Mouse (Mus musculus) bone marrow, adult 2 months (tissue): ENCODE measurements around the gene Polg. TPM values are rescaled to one million over a fixed set of nuclear protein-coding genes. Genes with fewer than 3 reads are reported as not detected.

Source experiments
- H3K27ac ChIP-seq: fragments of 200-500 bp; 2 replicates; pipeline ENCODE4 v1.5.1; 2012; ENCODE audit warnings: low read depth, mild to moderate bottlenecking, control low read depth, inconsistent platforms, low read length; ENCODE audit not compliant: control insufficient read depth, poor library complexity, insufficient read depth
- H3K4me1 ChIP-seq: fragments of 200-500 bp; 2 replicates; pipeline ENCODE4 v1.6.1; 2011; ENCODE audit warnings: low read length; ENCODE audit not compliant: control insufficient read depth, insufficient read depth
- H3K4me3 ChIP-seq: fragments of 200-500 bp; replicated peaks from 2 replicates; pipeline ENCODE3; 2011; ENCODE audit warnings: mild to moderate bottlenecking, low read depth, low read length, control low read depth; ENCODE audit not compliant: control insufficient read depth
- CTCF ChIP-seq: fragments of 200-500 bp; IDR thresholded peaks from 2 replicates; pipeline ENCODE4 v1.5.1; 2011; ENCODE audit warnings: low read length, control low read depth; ENCODE audit not compliant: control insufficient read depth, insufficient read depth
- POLR2A ChIP-seq: fragments of 200-500 bp; IDR thresholded peaks from 2 replicates; pipeline ENCODE4 v1.6.1; 2011; ENCODE audit warnings: low read depth, mild to moderate bottlenecking, control low read depth, low read length, borderline replicate concordance; ENCODE audit not compliant: control insufficient read depth
- WGBS: fragments of 180-500 bp; shearing (Covaris S2); methylation state at CpG from one replicate; pipeline ENCODE4 v1.1.7; 2018; 5-methylcytosine and 5-hydroxymethylcytosine counted together
- polyA plus RNA-seq: library from polyadenylated mRNA; stranded (reverse); fragments of >200 nt; gene quantifications from 2 replicates; pipeline ENCODE4 v1.2.4, GENCODE M21; 2011; ENCODE audit warnings: low replicate concordance; ENCODE audit not compliant: missing spikeins, insufficient read depth, insufficient read length

Gene Polg
- polyA plus RNA-seq, 1 experiment = 180 TPM

- no peak for TF ChIP-seq POLR2A
- TF ChIP-seq CTCF = no peak
- no peak overlapping the region for H3K4me3 ChIP-seq
- 85% methylated on average over 10 of the region's 10 CpGs for WGBS
- no peak overlapping the region for H3K27ac ChIP-seq
- H3K4me1 ChIP-seq = no peaks in the 10 kb centered on the region
Measured at GRCm38 (mm10) chr7:79425804-79426203, 40.4 kb downstream of the Polg start.

- TF ChIP-seq POLR2A (no peak), CTCF (no peak)
- WGBS = 52% methylated on average over 10 of the region's 10 CpGs
- Histone ChIP-seq H3K4me1 (no peaks in the 10 kb centered on the region), H3K27ac (no peak overlapping the region), H3K4me3 (no peak overlapping the region)
Measured at GRCm38 (mm10) chr7:79422876-79423275, 43.3 kb downstream of the Polg start.

GRCm38 (mm10) chr7:79419950-79420349, 46.2 kb downstream of the Polg start:
- no peak for TF ChIP-seq POLR2A
- no peak for TF ChIP-seq CTCF
- WGBS = 77% methylated on average over 7 of the region's 7 CpGs
- no peak overlapping the region for H3K27ac ChIP-seq
- no peaks in the 10 kb centered on the region for H3K4me1 ChIP-seq
- H3K4me3 ChIP-seq = no peak overlapping the region

- TF ChIP-seq POLR2A (no peak), CTCF (no peak)
- no peaks in the 10 kb centered on the region for H3K4me1 ChIP-seq
- 94% methylated on average over 18 of the region's 18 CpGs for WGBS
- no peak overlapping the region for H3K4me3 ChIP-seq
- H3K27ac ChIP-seq = no peak overlapping the region
Measured at GRCm38 (mm10) chr7:79414449-79415375, 51.5 kb downstream of the Polg start.

GRCm38 (mm10) chr7:79400296-79400695, 65.9 kb downstream of the Polg start:
- H3K4me3 ChIP-seq = no peak overlapping the region
- no peak overlapping the region for H3K27ac ChIP-seq
- no peaks in the 10 kb centered on the region for H3K4me1 ChIP-seq
- TF ChIP-seq POLR2A (no peak), CTCF (no peak)
- WGBS = 80% methylated on average over 3 of the region's 3 CpGs

GRCm38 (mm10) chr7:79398971-79399370, 67.2 kb downstream of the Polg start:
- TF ChIP-seq CTCF (no peak), POLR2A (no peak)
- WGBS = 94% methylated on average over 12 of the region's 12 CpGs
- no peaks in the 10 kb centered on the region for H3K4me1 ChIP-seq
- no peak overlapping the region for H3K27ac ChIP-seq
- no peak overlapping the region for H3K4me3 ChIP-seq

GRCm38 (mm10) chr7:79398426-79398825, 67.7 kb downstream of the Polg start:
- no peak for TF ChIP-seq POLR2A
- no peak for TF ChIP-seq CTCF
- WGBS = 80% methylated on average over 8 of the region's 8 CpGs
- H3K27ac ChIP-seq = no peak overlapping the region
- H3K4me1 ChIP-seq = no peaks in the 10 kb centered on the region
- H3K4me3 ChIP-seq = no peak overlapping the region

- Histone ChIP-seq H3K27ac (no peak overlapping the region), H3K4me3 (no peak overlapping the region), H3K4me1 (peaks cover 1% of the 10 kb centered on the region; the same call in 1 of the 2 replicates)
- WGBS = 42% methylated on average over 10 of the region's 10 CpGs
- TF ChIP-seq CTCF (no peak), POLR2A (no peak)
Measured at GRCm38 (mm10) chr7:79397446-79397963, 68.7 kb downstream of the Polg start.

Other genes starting within 250 kb of the Polg start
- gene Abhd2, start 193.2 kb downstream of the Polg start, polyA plus RNA-seq = 7.2 and 13.6 TPM in 2 replicates
- gene Rlbp1, start 79.3 kb downstream of the Polg start, polyA plus RNA-seq = not detected in 2 replicates
- gene Fanci, start 74.4 kb downstream of the Polg start, polyA plus RNA-seq = 8.5 and 10.3 TPM in 2 replicates
- not detected in 2 replicates for gene Rhcg, start 151.3 kb upstream of the Polg start, polyA plus RNA-seq
- 6.0 and 13.8 TPM in 2 replicates for gene Ticrr, start 193.8 kb upstream of the Polg start, polyA plus RNA-seq
- 0.29 and 1.00 TPM in 2 replicates for gene Kif7, start 249.4 kb upstream of the Polg start, polyA plus RNA-seq